Mouse (Mus musculus) left cerebral cortex, adult 18-20 months (tissue): ENCODE results near the gene Heatr6. TPM values are rescaled to one million over a fixed set of nuclear protein-coding genes. Genes with fewer than 3 reads are reported as not detected.

Source experiments
- DNase-seq, 2 experiments: peaks; one replicate each; pipeline ENCODE4 v3.0.0; 2021 to 2022; ENCODE audit warnings: low spot score in 2 of 2, mixed read lengths in 1 of 2
- total RNA-seq, 2 experiments: library from RNA; stranded (reverse); gene quantifications; 2 replicates each; pipeline ENCODE4 v1.2.3; 2021

Heatr6 gene
- total RNA-seq, 2 experiments from 2014 or later, result 12.0 to 13.2 TPM

DNA sequence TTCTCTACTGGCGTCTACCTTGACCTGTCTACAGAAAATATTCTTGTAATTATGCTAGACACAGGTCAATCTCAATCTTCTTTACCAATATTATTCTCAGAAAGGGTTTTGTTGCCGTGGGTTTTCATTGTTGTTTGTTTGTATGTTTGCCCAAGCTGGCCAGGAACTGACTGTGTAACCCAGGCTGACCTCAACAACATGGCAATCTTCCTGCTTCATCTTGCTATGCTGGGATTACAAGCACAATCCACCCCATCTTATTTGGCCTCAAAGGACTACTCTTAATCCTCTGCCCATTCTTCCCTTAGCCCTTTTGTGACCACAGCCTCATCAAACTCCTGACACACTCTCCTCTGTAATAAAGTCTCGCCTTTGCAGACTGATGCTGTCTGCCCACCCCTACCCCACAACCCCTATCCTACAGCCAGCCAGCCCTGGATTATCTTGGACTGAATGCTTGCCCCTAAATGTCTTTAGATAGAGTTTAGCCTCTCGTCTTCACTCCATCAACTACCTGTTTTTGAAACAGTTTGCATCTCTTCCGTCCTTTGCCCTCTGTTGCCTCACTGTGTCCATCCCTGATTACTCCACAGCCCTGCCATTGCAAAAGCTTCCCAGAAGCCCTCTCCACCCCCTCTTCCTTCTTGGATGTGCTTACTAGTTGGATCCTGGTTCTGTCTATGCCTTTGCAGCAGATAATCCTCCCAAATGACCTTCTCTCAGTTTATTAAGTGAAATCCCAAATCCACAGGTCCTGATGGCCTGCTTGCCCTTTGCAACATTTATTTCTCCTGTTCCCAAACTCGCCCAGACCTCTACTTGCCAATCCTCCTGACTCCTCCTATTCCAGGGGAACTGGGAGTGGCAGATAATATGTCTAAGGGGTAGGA lies 5.9 kb upstream of the Heatr6 start:
- DNase-seq, result no peak

DNA sequence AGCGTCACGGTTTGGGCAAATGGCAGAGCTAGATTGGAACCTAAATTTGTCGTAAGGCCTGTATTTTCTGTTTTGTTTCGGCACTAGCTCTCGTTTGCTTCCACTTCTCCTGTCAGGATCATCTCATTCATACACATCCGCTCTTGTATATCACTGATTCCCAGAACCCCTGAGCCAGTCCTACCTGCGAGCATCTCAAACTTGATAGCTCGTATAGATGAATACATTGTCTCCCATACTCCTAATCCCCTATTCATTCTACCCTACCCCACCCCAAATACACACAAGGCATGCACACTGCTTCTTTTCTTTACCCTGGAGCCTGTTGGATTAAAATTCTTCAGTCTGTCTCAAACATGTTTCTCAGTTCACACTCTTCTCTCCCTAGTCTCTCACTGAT lies 731 bp downstream of the Heatr6 start:
- no peak for DNase-seq

DNA sequence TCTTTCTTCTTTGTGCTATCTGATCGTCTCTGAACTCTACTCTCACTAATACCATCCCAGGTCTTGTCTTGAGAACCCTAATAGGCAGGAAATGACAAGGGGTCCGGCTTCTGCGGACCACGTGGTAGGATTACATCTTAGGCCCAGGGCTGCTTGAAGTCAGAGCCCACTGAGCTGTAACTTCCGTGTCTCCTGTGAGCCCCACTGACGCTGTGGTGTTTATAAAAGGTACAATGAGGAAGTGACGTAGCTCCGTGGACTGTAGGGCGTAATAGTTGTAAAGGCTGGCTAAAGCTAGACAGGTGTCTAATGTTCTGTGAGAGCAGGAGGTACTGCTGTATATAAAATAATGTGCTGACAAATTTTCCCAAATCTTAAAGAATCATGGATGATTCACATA lies 13.8 kb downstream of the Heatr6 start:
- no peak for DNase-seq

DNA sequence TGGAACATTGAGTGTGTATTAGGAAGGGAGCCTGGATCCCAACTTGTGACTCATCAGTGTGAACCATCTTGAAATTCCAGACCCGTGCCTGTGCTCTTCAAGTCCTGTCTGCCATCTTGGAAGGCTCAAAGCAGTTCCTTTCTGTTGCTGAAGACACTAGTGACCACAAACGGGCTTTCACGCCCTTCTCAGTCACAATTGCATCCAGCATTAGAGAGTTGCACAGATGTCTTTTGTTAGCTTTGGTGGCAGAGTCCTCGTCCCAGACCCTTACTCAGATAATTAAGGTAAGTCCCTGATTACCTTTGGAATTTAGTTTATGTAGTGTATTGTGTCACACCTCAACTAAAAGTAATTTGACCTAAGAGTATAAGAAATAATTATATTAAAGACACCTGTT lies 15.5 kb downstream of the Heatr6 start:
- no peak for DNase-seq

DNA sequence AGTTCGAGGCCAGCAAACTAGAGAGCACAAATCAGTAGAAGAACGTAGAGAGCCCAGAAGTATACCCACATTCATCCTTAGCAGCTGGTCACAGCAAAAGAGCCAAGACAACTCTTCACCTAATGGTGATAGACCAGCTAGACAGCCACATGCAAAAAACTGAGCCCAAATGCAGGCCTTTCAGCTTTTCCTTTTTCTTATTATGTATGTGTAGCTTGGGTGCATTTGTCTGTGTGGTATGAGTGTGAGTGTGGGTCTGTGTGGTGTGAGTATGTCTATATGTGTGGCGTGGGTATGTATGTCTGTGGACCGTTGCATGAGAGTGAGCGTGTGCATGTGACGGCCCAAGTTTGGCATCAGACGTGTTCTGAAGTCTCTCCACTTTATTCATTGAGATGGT lies 17.5 kb downstream of the Heatr6 start:
- no peak for DNase-seq

DNA sequence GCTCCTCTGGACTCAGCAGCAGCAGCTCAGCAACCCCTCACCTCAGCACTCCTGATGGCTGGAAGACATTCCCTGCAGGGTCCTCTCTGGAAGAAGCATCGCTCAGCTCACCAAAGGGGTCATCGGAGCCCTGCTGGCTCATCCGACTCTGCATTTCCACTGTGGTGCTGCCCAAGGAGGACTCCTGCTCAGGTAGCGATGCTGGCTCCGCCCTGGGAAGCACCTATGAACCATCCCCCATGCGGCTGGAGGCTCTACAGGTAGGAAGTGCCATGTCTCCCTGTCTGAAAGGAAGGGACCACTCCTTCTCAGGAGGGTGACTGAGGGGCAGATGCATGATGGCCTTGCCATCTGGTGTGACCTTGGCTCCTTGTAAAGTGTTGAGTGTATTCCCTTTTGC lies 18.8 kb downstream of the Heatr6 start:
- DNase-seq, result no peak

DNA sequence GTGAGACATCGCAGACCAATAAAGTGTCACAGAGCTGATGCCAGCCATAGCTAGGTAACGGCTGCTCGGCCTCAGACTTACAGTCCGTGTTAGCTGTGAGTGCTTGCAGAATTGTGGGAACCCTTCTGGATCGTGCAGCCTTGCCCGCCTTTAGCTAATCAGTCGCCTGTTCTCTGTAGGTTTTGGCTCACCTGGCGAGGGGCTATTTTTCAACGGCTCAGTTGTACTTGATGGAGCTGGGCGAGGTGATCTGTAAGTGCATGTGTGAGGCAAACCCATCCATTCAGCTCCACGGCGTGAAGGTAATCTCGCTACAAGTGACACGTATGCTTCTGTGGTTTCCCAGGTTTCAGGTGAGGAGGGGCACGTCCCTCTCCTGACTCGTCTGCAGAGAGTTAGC lies 20.2 kb downstream of the Heatr6 start:
- DNase-seq, result no peak

DNA sequence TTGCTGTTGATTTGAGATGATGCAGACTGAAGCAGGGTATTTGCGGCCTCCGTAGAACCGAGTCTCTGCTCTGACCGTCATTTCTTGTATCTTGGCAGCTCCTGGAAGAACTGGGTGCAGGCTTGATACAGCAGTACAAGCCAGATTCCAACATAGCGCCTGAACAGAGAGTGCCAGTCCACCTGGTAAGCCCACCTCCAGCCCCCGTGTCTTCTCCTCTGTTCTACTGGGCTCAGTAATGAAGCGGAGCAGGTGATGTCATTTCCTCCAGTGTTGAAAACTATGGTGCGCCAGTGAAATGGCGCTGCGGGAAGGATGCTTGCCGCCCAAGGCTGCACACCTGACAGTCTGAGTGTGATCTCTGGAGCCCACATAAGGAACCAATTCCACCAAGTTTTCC lies 20.8 kb downstream of the Heatr6 start:
- no peak for DNase-seq

DNA sequence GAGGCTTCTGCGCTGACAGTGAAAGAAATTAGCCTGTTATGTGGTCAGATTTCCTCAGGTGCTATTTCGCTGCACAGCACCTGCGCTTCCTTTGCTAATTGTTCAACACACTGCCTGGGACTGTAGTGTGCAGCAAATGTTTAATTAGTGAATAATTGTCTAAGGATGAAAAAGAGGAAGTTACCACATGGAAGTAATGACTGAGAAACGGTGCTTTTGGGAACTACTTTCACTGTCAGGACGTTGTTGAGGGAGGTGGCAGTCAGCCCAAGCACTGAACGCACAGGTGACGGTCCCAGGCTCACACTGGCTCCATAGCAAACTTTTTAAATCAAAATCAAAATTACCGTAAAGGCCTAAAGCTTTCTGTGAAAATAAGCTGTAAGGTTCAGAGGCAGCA lies 23.3 kb downstream of the Heatr6 start:
- DNase-seq, result no peak

DNA sequence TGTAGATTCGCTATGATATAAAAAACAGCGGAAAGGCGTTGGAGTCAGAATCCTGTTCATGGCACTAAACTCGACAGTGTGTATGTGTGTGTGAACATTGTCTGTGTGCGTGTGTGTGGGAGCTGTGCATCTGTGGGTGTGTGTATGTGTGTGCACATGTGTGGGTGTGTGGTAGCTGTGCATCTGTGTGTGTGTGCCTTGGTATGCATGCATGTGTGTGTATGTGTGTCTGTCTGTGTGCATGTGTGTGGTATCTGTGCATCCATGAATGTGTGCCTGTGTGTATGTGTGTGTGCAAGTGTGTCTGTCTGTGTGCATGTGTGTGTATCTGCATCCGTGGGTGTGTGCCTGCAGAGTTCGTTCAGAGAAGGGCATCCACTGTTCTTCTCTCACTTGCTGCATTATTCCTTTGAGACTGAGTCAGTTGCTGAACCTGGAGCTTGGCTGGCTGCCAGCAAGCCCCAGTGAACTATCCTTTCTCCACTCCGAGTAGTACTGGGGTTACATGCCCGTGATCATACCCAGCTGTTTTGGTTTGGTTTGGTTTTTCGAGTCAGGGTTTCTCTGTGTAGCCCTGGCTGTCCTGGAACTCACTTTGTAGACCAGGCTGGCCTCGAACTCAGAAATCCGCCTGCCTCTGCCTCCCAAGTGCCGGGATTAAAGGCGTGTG lies 30.6 kb downstream of the Heatr6 start:
- DNase-seq, result no peak

DNA sequence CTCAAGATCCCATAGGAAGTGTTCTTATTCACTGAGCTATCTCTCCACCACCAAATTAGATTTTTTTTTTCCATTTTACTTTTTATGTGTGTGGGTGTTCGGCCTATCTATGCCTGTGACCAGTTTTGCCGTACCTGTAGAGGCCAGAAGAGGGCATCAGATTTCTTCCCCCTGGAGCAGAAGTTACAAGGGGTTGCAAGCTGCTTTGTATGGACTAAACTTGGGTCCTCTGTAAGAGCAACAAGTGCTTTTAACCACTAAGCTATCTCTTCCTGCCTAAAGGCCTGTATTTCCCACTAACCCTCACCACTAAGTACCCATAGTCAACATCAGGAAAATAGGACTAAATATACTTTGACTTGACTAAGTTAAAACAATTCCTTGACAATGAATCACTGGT lies 31.2 kb downstream of the Heatr6 start:
- peak in 1 of 2 experiments; percentile 30 for DNase-seq

DNA sequence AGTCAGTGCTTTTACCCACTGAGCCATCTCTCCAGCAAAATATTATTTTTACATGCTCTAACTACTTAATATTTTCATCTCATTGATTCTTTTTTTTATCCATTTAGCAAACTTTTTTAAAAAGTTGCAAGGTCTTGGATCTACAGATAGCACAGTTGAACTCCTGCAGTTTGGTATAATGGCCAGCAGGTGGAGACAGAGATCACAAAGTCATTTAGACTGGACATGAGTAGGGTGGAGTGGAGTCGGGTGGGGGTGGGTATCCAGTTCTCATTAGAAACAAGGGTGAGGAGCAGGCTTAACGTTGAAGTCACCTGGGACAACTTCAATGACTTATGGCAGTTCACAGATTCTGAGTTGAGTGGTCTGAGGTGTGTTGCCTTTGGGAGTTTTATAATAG lies 31.9 kb downstream of the Heatr6 start:
- DNase-seq, result peak; percentile 38 to 54

DNA sequence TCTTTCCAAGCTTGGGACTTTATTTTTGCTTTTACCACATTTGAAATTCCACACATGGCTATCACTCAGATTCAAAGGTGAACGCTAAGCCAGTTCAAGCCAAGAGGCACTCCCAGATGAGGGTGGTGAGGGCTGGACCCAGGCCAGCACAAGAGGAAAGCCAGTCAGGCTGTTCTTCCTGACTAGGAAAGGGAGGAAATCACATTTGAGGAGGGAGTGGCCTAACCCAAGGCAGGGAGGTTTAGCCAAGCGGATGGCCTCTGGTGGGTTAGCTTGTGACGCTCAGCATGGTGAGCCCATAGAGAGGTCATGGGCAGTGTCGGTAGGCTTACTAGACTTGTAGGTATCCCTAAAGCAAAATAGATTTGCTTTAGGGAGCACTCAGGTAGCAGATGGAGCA lies 33.3 kb downstream of the Heatr6 start:
- DNase-seq, result no peak

DNA sequence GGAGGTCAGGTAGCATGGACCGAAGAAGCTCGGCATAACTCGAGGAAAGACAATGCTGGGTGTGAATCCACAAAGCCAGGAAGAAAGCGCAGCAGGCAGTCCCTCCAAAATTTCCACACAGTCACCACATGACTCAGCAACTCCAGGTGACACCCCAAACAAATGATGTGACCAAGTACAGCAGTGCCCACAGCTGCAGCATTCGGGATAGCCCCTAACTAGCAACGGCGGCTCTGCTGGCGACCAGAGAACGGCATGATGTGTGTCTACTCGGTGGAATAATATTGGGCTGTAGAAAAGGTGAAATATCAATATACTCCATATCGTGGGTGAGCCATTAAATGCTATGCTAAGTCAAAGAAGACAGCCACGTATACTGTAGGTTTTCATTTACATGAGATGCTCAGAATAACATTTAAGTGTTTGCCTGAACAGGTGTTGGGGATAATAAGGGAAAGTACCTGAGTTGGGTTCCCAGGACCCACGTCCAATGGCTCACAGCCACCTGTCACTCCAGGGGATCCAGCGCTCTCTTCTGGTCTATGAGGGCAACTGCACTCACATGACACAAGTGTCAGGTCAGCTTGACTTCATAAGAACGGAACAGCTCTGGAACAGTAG lies 34.0 kb downstream of the Heatr6 start:
- DNase-seq, result no peak

DNA sequence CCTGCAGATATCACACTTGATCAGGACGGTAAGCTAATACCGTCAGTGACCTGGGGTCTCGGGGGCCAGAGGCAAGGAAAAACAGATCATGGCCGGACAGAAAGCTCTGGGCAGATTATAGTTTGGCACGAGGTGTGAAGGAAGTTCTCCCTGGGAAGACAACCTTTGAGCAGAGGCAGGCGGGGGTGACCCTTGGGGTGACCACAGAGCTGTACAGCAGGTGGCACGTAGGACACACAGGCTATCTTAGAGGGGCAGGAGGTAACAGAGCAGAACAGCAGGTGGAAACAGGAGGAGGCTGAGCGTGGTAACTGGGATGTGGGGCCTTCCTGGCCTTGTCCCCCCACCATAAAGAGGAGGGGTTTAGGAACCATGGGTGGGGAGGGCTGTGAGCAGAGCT lies 34.8 kb downstream of the Heatr6 start:
- no peak for DNase-seq

DNA sequence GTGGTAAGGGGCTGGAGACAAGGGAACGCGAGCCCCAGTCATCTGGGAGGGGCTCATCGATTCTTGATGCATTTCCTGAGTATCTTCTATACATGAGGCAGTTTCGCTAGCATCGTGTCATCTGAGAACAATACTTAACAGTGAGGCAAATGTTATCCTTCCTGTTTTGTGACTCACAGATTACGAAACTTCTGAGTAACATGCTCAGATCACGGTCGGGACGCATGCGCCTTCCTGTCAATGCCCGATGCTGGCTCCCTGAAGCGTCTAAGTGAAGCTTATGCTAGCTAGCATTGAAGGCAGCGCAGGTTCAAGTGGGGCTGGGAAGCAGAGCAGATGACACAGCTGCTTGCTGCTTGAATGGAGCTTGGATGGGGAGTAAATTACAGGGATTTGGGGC lies 35.8 kb downstream of the Heatr6 start:
- DNase-seq, result no peak

DNA sequence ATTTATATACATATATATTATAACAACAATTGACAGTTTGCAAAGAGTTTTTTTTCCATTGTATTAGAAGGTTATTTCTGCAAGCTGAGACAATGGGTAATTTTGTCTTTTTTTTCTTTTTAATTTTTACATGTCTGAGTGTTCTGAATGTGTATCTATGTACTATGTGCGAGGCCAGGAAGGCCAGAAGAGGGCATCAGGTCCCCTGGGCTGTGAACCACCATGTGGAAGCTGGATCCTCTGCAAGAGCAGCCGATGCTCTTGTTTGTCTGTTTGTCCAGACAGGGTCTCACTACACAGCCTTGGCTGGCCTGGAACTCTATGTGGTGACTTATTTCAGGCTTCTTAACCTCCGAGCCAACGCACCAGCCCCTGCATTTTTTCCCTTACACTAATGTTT lies 37.6 kb downstream of the Heatr6 start:
- no peak for DNase-seq

DNA sequence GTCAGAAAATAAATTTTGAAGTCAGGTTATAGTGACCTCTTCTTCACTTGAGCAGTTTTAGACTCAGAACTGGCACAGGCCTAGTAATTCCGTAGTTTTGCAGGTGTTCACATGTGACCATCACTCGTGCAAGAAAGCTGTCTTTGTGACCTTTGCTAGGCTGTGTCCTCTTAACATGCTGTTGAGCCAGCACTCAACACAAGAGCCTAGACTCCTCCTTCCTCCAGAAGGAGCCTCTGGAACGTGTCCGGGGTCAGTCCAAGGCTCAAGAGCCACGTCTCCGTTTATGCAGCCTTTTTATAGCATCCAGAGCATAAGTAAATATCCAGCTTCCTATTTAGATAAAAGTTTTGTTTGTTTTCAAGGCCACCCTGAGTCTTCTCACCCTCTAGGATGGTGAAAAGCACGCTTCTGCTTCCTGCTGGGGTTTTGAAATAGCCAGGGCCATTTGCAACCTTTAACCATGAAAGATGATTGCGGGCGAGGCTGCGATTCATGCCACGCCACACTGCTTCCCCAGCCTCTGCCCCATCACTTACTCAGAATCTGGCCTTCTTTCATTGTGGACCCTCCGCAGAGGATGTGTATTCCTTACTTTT lies 38.9 kb downstream of the Heatr6 start:
- DNase-seq, result no peak

DNA sequence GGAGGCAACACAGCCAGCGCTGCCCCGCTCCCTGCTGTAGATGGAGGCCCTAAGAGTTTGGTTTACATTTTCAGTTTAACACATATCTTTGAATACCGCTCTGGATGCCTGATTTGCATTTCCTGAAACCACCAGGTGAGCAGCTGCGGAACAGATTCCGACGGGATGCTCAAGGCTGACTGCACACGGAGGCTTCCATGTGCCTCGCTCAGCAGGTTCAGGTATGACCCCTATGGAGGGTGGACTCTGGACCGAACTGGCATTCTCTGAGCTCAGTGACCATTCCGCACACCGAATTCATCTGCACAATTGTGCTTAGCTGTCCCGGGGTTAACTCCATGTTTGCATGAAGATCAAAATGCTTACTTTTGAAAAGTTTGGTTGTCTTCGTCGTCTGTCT lies 39.8 kb downstream of the Heatr6 start:
- no peak for DNase-seq

DNA sequence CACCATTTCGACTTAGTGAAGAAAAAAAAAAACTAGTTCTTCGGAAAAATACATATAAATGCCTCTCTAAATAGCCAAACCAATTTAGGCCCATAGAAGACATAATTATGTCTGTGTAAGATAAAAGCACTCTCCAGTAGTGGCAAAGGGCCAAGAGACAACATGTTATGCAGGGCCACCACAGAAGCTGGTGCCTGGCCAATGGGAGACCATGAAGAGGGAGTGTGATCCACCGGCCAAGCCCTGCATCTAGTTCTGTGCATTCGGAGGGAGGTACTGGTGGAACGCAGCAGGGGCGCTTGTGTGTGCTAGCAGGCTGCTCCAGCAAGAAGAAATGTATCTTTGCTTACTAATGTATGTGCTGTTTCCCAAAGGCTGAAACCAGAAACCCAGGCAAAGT lies 42.6 kb downstream of the Heatr6 start:
- DNase-seq, result no peak

DNA sequence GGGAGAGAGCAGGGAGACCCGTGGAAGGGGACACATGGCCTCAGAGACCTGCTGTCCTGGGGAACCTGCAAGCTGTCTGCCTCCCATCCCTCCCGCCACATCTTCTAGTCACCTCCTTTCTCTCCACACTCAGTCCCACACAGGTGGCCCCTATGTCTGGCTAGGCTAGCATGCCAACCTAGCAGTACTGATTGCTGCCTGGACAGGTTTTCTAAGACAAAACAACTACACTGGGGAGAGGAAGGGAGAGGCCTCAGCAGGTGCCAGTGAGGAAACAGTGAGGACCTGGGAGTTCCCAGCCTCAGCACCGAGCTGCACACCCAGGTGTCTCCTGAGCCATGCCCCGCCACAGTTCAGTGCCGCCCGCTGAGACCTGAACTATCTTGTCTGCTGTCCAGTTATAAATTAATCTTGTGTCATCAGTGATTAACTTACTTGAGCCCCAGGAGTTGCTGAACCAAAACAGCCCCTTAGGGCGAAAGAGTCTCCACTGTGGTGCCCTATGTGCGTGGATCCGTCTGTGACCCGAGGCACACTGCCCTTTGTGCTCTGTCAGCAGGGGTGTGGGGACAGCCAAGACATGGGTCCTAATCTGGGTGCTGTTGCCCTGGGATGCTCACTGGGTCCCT lies 43.6 kb downstream of the Heatr6 start:
- DNase-seq, result no peak
